Mouse (Mus musculus) CD4-positive naive resting alpha-beta T cell, adult 57 days (primary cell): ENCODE data around the gene Bgn. TPM values are rescaled to one million over a fixed set of nuclear protein-coding genes. Genes with fewer than 3 reads are reported as not detected.

Source experiments
- total RNA-seq: library from RNA; stranded (reverse); gene quantifications from one replicate; pipeline ENCODE4 v1.2.4, GENCODE M21; 2023

Bgn gene
- total RNA-seq: 2.8 TPM

DNA sequence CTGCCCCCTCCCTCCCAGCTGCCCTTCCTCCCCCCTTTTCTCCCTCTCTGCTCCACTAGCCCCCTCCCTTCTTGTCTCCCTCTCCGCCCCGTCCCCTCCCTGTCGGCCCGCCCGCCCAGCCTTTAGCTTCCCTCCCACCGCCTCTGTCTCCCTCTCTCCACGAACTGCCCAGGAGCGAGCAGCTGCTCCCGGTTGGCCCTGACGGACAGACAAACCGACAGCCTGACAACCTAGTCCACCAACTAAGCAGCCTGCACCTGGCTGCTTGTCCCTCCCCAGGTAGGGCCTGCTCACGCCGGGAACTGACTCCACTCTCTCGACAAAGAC, at the start of gene Bgn:
Gene Bgn (plus strand): TSS at position 119 of the 327 bp plus-strand sequence.

GRCm38 (mm10) chrX:73435252-73435651, 48.1 kb upstream of the Bgn start, which contains the start of gene Trex2:
Trex2 (minus strand) TSS chrX:73435344.

DNA sequence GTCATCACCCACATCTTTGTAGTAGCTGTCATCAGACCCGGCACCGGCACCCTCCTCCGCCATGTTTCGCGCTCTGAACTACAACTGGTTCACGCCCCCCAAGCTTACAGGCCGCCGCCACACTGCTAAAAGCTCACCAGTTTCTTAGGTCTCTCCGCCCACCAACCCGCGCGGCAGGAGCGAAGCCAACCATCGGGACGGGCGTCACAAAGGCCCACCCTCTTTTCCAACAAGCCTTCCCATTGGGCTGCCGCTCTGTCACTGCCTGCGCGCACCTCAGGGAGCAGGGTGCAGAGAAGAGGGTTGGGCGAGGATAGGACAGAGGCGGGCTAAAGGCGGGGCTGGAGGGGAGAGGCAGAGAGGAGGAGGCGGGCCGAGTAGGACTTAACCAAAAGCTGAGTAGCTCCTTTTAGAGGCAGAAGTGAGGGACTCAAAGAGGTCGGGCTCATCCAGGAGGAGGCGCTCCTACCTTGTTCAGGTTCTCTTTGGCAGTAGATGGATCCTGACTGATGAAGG, 24.5 kb upstream of the Bgn start, which contains the start of gene Haus7:
Gene Haus7 (minus strand): TSS at position 168 of the 516 bp plus-strand sequence.

Other genes with a start within 250 kb of the Bgn start
- gene Xlr4c, start 240.5 kb upstream of the Bgn start, total RNA-seq: 60.6 TPM
- gene Xlr3c, start 218.2 kb upstream of the Bgn start, total RNA-seq: not detected
- not detected for gene Xlr5a, start 190.6 kb upstream of the Bgn start, total RNA-seq
- not detected for gene Xlr5c, start 190.6 kb upstream of the Bgn start, total RNA-seq
- gene Gm45015, start 146.8 kb upstream of the Bgn start, total RNA-seq: not detected
- gene Zfp275, start 141.0 kb upstream of the Bgn start, total RNA-seq: 28.4 TPM
- gene Gm18336, start 84.9 kb upstream of the Bgn start, total RNA-seq: not detected
- gene Zfp92, start 72.5 kb upstream of the Bgn start, total RNA-seq: not detected
- gene Trex2, start 48.3 kb upstream of the Bgn start, total RNA-seq: not detected
- gene Haus7, start 24.6 kb upstream of the Bgn start, total RNA-seq: 24.2 TPM
- gene Atp2b3, start 19.5 kb downstream of the Bgn start, total RNA-seq: not detected
- gene Dusp9, start 155.8 kb downstream of the Bgn start, total RNA-seq: 0.27 TPM
- gene Pnck, start 176.5 kb downstream of the Bgn start, total RNA-seq: 0.92 TPM
- 1.0 TPM for gene Slc6a8, start 189.5 kb downstream of the Bgn start, total RNA-seq
- 122 TPM for gene Bcap31, start 232.6 kb downstream of the Bgn start, total RNA-seq
- 39.5 TPM for gene Abcd1, start 233.0 kb downstream of the Bgn start, total RNA-seq